ENCODE assay signal across 8 mouse cellular contexts in the genomic region with DNA sequence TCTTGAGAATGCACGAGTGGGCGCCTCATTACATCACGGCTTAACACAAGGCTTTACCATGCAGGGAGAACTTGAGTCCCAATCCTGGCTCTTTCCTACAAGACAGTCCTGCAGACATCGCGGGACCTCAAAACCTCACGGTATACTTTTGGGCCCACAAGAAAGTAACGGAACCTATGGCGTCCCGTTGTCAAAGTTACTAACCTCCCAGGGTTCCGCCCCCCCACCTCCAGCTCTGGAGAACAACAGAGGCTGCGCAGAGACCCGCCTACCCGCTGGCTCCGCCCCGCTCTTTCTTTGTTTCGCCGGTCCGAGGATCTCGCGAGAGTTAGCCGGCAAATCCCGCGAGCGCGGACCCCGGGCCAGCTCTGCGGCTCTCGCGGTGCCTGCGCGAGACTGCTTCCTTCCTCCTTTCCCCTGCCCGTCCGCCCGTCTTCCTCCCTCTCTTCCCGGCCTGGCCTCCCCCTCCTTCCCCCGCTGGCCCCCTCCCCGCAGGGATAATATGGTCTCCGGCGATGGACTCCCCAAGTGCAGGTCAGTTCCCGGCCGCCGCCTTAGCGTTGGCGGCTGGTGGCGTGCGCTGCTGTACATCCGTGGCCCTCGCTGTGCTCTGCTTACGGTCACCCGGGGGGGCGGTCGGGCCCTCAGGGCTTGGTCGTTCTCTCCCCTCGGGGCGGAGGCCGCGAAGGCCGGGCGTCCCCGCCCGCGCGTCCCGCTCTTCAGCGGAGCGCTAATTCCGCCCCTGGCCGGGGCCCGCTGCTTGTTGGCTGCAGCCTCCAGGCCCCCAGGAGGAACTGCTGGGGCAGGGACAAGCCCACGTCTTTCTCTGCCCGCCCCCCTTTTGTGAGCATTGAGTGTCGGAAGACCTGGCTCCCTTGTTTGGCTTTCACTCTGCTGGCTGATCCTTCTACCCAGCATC. TPM values are rescaled to one million over a fixed set of nuclear protein-coding genes. Genes with fewer than 3 reads are reported as not detected.
DNase-seq lines count a peak whose midpoint lies in the region; ATAC-seq and TF ChIP-seq lines count a peak whose summit lies in the region.

A gene (plus strand): TSS at position 427 of the 919 bp plus-strand sequence.

- no peak for TF ChIP-seq POLR2A in bone marrow macrophage, adult 2 months (IDR thresholded peaks at IDR 0.05; ENCODE audit: borderline replicate concordance, low read depth, low read length)
- TF ChIP-seq POLR2A in embryonic fibroblast, embryonic 13.5 days (IDR thresholded peaks at IDR 0.05; ENCODE audit: low read depth, low read length): peak; percentile 67

- H3K9ac ChIP-seq in kidney, embryonic 15.5 days: peak within 1 kb of the TSS; percentile 100

- H3K4me3 ChIP-seq in bone marrow macrophage, adult 2 months (ENCODE audit: insufficient read depth, low read length): peak within 1 kb of the TSS; percentile 98
- H3K4me3 ChIP-seq in embryonic fibroblast, embryonic 13.5 days (ENCODE audit: insufficient read depth, low read length): peak within 1 kb of the TSS; percentile 99
- H3K4me3 ChIP-seq in heart, embryonic 10.5 days: peak within 1 kb of the TSS; percentile 100
- peak within 1 kb of the TSS; percentile 87 for H3K4me3 ChIP-seq in kidney, embryonic 15.5 days (replicated peaks)

- peaks cover 32% of the 10 kb centered on the region for H3K36me3 ChIP-seq in heart, embryonic 10.5 days
- peaks cover 31% of the 10 kb centered on the region for H3K36me3 ChIP-seq in kidney, embryonic 15.5 days

- under 1% methylated on average over 71 of the region's 72 CpGs for WGBS in heart, embryonic 10.5 days
- under 1% methylated on average over 72 of the region's 72 CpGs for WGBS in kidney, embryonic 15.5 days

- H3K4me1 ChIP-seq in bone marrow macrophage, adult 2 months (ENCODE audit: control insufficient read depth, insufficient read depth, low read length): peaks cover 6% of the 10 kb centered on the region
- no peaks in the 10 kb centered on the region for H3K4me1 ChIP-seq in embryonic fibroblast, embryonic 13.5 days (ENCODE audit: control insufficient read depth, insufficient read depth, low read length)
- peaks cover 5% of the 10 kb centered on the region for H3K4me1 ChIP-seq in heart, embryonic 10.5 days
- peaks cover 12% of the 10 kb centered on the region for H3K4me1 ChIP-seq in kidney, embryonic 15.5 days

- peak; percentile 99 for ATAC-seq in kidney, embryonic 15.5 days (replicated peaks; ENCODE audit: low FRiP score)
- ATAC-seq in monocyte, adult 5-6 weeks (replicated peaks; ENCODE audit: insufficient number of reproducible peaks, low FRiP score, low TSS enrichment, poor library complexity, severe bottlenecking): peak; percentile 94

- peak within 1 kb of the TSS; percentile 57 for H3K27ac ChIP-seq in bone marrow macrophage, adult 2 months (ENCODE audit: insufficient read depth, low read depth, low read length)
- H3K27ac ChIP-seq in embryonic fibroblast, embryonic 13.5 days (ENCODE audit: insufficient read depth, low read length): peak within 1 kb of the TSS; percentile 51
- peak within 1 kb of the TSS; percentile 97 for H3K27ac ChIP-seq in heart, embryonic 10.5 days
- H3K27ac ChIP-seq in kidney, embryonic 15.5 days: peak within 1 kb of the TSS; percentile 94

- TF ChIP-seq CTCF in bone marrow macrophage, adult 2 months (IDR thresholded peaks at IDR 0.05; ENCODE audit: low read depth, low read length): no peak
- TF ChIP-seq CTCF in embryonic fibroblast, embryonic 13.5 days (IDR thresholded peaks at IDR 0.05; ENCODE audit: borderline replicate concordance, insufficient read depth, low read length): no peak

- peak within 1 kb of the TSS; percentile 64 for H3K4me2 ChIP-seq in kidney, embryonic 15.5 days

- no peaks in the 10 kb centered on the region for H3K9me3 ChIP-seq in heart, embryonic 10.5 days
- H3K9me3 ChIP-seq in kidney, embryonic 15.5 days (replicated peaks): no peaks in the 10 kb centered on the region

- H3K27me3 ChIP-seq in heart, embryonic 10.5 days (ENCODE audit: insufficient read depth, poor library complexity, severe bottlenecking): no peaks in the 10 kb centered on the region
- H3K27me3 ChIP-seq in kidney, embryonic 15.5 days: no peaks in the 10 kb centered on the region

- DNase-seq in A20 (ENCODE audit: low read depth, low spot score) (peak; percentile 98), liver (peak; percentile 98)
- DNase-seq in heart, embryonic 10.5 days (ENCODE audit: low spot score): peak; percentile 98
- DNase-seq in spleen, postnatal 4 days (ENCODE audit: low spot score in 2 of 2): peak; percentile 99 to 100

RNA-seq across cellular contexts. Expression of the gene that starts here (rescaled TPM):
- polyA plus RNA-seq in bone marrow macrophage, adult 2 months (2012; ENCODE audit: insufficient read depth, insufficient read length, missing spikeins): 33.2 and 36.4 TPM in 2 replicates
- 70.4 and 78.4 TPM in 2 replicates for polyA plus RNA-seq in embryonic fibroblast, embryonic 13.5 days (2011; ENCODE audit: insufficient read length, low read depth, missing spikeins)
- 31.0 and 31.2 TPM in 2 replicates for polyA plus RNA-seq in heart, embryonic 10.5 days (2016; fragmentation: Nextera tagmentation; extraction: Ambion mirVana)
- polyA plus RNA-seq in kidney, embryonic 15.5 days (2015; fragmentation: Nextera tagmentation; extraction: Ambion mirVana): 34.8 and 37.0 TPM in 2 replicates
- total RNA-seq in monocyte, adult 5-6 weeks (2017): 21.2 to 58.3 TPM (median 23.0 TPM) in 3 replicates

Comparison
In these comparisons a context has a peak if more than half of its experiments do, and no peak if none do; other contexts are left out.
1. Peak in every context shown above with its lines: DNase-seq, ATAC-seq, H3K4me3 ChIP-seq and H3K27ac ChIP-seq.